Mouse (Mus musculus) heart, embryonic 15.5 days (tissue): ENCODE data around the gene Ercc6l2. TPM values are rescaled to one million over a fixed set of nuclear protein-coding genes. Genes with fewer than 3 reads are reported as not detected.
A peak's percentile ranks its signal among the peaks of the same experiment; 100 is the strongest.

Experiments
- ATAC-seq: fragments of 200-750 bp; cut with Nextera tagmentation; replicated peaks from 2 replicates; pipeline ENCODE4 v1.8.0; 2017; ENCODE audit warnings: low read depth, moderate TSS enrichment; ENCODE audit not compliant: insufficient number of reproducible peaks, insufficient read depth, low FRiP score
- H3K27ac ChIP-seq: fragments of 300-500 bp; sonication (generic); 2 replicates; pipeline ENCODE4 v1.5.1; 2015; ENCODE audit warnings: mild to moderate bottlenecking, inconsistent platforms
- H3K27me3 ChIP-seq: fragments of 300-500 bp; sonication (generic); 2 replicates; pipeline ENCODE4 v1.6.1; 2015; ENCODE audit warnings: inconsistent platforms
- H3K36me3 ChIP-seq: fragments of 300-500 bp; sonication (generic); 2 replicates; pipeline ENCODE4 v1.6.1; 2015; ENCODE audit warnings: mild to moderate bottlenecking, inconsistent platforms
- H3K4me1 ChIP-seq: fragments of 300-500 bp; sonication (generic); replicated peaks from 2 replicates; pipeline ENCODE4 v1.6.1; 2015; ENCODE audit warnings: inconsistent platforms
- H3K4me2 ChIP-seq: fragments of 300-500 bp; sonication (generic); 2 replicates; pipeline ENCODE4 v1.6.1; 2015; ENCODE audit warnings: inconsistent platforms, mild to moderate bottlenecking, moderate library complexity
- H3K4me3 ChIP-seq: fragments of 300-500 bp; sonication (generic); 2 replicates; pipeline ENCODE4 v1.5.1; 2015; ENCODE audit warnings: mild to moderate bottlenecking, inconsistent platforms
- H3K9ac ChIP-seq: fragments of 300-500 bp; sonication (generic); 2 replicates; pipeline ENCODE4 v1.6.1; 2015; ENCODE audit warnings: mild to moderate bottlenecking, inconsistent platforms
- H3K9me3 ChIP-seq: fragments of 300-500 bp; sonication (generic); replicated peaks from 2 replicates; pipeline ENCODE4 v1.6.1; 2016; ENCODE audit warnings: inconsistent platforms
- WGBS: fragments of 180-500 bp; shearing (Covaris S2); methylation state at CpG from one replicate; pipeline ENCODE4 v1.1.7; 2015; ENCODE audit warnings: mixed read lengths; 5-methylcytosine and 5-hydroxymethylcytosine counted together
- polyA plus RNA-seq: library from polyadenylated mRNA; unstranded; fragments of >200 nt; fragmentation: Nextera tagmentation; extraction: Ambion mirVana; gene quantifications from 2 replicates; pipeline ENCODE4 v1.2.1, GENCODE M21; 2015

Ercc6l2 gene
- polyA plus RNA-seq, 1 experiment from 2014 or later: 11.8 TPM

DNA sequence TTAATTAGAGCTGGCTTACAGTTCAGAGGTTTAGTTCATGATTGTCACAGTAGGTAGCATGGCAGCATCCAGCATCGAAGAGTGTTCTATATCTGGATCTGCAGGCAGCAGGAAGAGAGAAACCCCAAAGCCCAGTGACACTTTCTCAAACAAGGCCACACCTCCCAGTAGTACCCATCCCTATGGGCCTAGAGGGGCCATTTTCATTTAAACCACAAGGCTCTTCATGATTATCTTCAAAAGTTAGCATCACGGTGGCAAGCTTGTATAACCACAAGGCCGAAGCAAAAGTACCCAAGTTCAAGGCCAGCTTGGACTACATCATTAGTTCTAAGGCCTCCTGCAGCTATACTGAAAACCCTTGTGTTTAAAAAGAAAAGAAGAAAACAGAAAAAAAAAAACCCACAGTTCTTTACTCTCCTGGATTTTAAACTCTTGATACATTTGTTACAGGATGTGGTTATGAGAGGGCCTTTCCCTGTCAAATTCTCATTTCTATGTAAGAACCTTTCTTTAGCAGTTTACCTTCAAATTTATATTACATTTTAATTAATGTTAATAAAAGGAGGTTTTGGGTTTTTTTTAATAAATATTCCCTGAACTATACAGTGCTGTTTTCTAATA lies 71.5 kb downstream of the Ercc6l2 start:
- no peak overlapping the region for H3K27ac ChIP-seq
- 85% methylated on average over 3 of the region's 3 CpGs for WGBS

DNA sequence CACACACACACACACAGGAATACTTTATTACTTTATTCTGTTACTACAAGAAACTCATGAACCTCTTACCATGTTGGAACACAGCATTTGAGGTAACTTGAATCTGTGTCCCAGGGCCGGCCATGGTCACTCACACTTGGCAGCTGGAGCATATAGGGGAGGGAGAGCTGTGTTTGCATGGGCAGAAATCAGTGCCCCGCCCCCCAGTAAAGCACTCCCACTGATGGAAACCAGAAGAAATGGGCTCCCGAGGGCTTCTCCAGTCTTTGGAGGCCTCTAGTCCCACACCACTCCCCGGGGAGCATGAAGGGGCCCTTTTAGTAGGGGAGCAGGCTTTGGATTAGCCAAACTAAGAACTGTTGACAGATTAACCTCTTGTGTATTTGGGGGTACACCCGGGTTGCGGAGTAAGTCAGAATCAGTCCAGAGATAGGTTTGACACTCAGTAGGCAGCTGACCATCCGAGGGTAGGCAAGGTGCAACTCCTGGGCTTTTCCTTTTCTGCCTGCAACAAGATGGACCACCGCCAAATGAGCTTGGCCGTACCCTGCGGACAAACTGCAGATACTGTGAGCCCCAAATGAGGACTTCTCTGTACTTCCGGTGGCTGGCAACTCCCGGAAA lies 85.8 kb downstream of the Ercc6l2 start:
- ATAC-seq: 0 out of 2 replicates have a peak, but pooled peaks have one; percentile 57
- peak overlapping the region; percentile 90 for H3K4me2 ChIP-seq
- no peaks in the 10 kb centered on the region; the same call in 1 of the 2 replicates for H3K36me3 ChIP-seq
- peaks cover 19% of the 10 kb centered on the region for H3K4me1 ChIP-seq
- no peaks in the 10 kb centered on the region for H3K9me3 ChIP-seq
- peak overlapping the region; percentile 54 for H3K27ac ChIP-seq
- 14% methylated on average over 12 of the region's 12 CpGs for WGBS
- no peaks in the 10 kb centered on the region for H3K27me3 ChIP-seq
- H3K4me3 ChIP-seq: peak overlapping the region; percentile 47
- H3K9ac ChIP-seq: peak overlapping the region; percentile 46; the same call in 1 of the 2 replicates

More for the DNA sequence above, 71.5 kb downstream of the Ercc6l2 start:
- Histone ChIP-seq H3K27me3 (no peaks in the 10 kb centered on the region), H3K4me2 (no peak overlapping the region), H3K9ac (no peak overlapping the region), H3K4me3 (no peak overlapping the region), H3K4me1 (no peaks in the 10 kb centered on the region), H3K36me3 (0 out of 2 replicates have a peak, but pooled peaks cover 5% of the 10 kb centered on the region), H3K9me3 (no peaks in the 10 kb centered on the region)
- no peak for ATAC-seq

- WGBS: 3% methylated on average over 17 of the region's 17 CpGs
- Histone ChIP-seq H3K4me2 (peak overlapping the region; percentile 90), H3K9ac (peak overlapping the region; percentile 46), H3K4me1 (peaks cover 19% of the 10 kb centered on the region), H3K9me3 (no peaks in the 10 kb centered on the region), H3K27ac (peak overlapping the region; percentile 54), H3K4me3 (peak overlapping the region; percentile 47), H3K36me3 (no peaks in the 10 kb centered on the region; the same call in 1 of the 2 replicates), H3K27me3 (no peaks in the 10 kb centered on the region)
- peak; percentile 47; the same call in 1 of the 2 replicates for ATAC-seq
Measured at GRCm38 (mm10) chr13:63901303-63901713, 86.3 kb downstream of the Ercc6l2 start.

GRCm38 (mm10) chr13:63901714-63902597 lies 86.9 kb downstream of the Ercc6l2 start:
- peak; percentile 60 for ATAC-seq

GRCm38 (mm10) chr13:63906516-63906915 lies 91.5 kb downstream of the Ercc6l2 start:
- Histone ChIP-seq H3K36me3 (no peaks in the 10 kb centered on the region), H3K4me1 (peaks cover 13% of the 10 kb centered on the region), H3K27ac (no peak overlapping the region), H3K27me3 (no peaks in the 10 kb centered on the region), H3K9ac (no peak overlapping the region), H3K4me3 (no peak overlapping the region), H3K9me3 (no peaks in the 10 kb centered on the region), H3K4me2 (no peak overlapping the region)
- 86% methylated on average over 4 of the region's 4 CpGs for WGBS
- no peak for ATAC-seq

More at GRCm38 (mm10) chr13:63901714-63902597, 86.9 kb downstream of the Ercc6l2 start:
- Histone ChIP-seq H3K27me3 (no peaks in the 10 kb centered on the region), H3K4me3 (peak overlapping the region; percentile 47), H3K9ac (peak overlapping the region; percentile 46), H3K27ac (peak overlapping the region; percentile 54), H3K4me1 (peaks cover 19% of the 10 kb centered on the region), H3K4me2 (peak overlapping the region; percentile 90), H3K36me3 (no peaks in the 10 kb centered on the region; the same call in 1 of the 2 replicates), H3K9me3 (no peaks in the 10 kb centered on the region)
- WGBS: 12% methylated on average over 28 of the region's 28 CpGs

DNA sequence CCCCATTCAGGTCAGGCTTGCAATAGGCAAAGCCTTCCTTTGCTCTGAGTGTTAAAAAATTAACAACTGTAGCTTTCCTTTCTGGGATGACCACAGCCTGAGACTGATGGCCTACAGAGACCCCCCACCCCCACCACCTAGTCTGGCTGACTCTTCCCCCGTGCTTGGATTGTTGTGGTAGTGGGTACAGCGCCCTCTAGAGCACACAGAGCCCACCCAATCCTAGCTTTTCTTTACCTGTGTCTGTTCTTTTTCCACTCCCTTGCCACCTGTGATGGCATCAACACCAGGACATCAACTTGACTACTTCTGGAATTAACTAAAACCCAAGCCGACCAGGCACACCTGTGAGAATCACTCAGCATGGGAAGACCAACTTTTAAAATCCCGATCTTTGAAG lies 92.4 kb downstream of the Ercc6l2 start:
- Histone ChIP-seq H3K4me2 (no peak overlapping the region), H3K27ac (no peak overlapping the region), H3K9ac (no peak overlapping the region), H3K36me3 (no peaks in the 10 kb centered on the region), H3K27me3 (no peaks in the 10 kb centered on the region), H3K4me3 (no peak overlapping the region), H3K4me1 (peaks cover 11% of the 10 kb centered on the region), H3K9me3 (no peaks in the 10 kb centered on the region)
- WGBS: 43% methylated on average over 4 of the region's 4 CpGs
- ATAC-seq: no peak

DNA sequence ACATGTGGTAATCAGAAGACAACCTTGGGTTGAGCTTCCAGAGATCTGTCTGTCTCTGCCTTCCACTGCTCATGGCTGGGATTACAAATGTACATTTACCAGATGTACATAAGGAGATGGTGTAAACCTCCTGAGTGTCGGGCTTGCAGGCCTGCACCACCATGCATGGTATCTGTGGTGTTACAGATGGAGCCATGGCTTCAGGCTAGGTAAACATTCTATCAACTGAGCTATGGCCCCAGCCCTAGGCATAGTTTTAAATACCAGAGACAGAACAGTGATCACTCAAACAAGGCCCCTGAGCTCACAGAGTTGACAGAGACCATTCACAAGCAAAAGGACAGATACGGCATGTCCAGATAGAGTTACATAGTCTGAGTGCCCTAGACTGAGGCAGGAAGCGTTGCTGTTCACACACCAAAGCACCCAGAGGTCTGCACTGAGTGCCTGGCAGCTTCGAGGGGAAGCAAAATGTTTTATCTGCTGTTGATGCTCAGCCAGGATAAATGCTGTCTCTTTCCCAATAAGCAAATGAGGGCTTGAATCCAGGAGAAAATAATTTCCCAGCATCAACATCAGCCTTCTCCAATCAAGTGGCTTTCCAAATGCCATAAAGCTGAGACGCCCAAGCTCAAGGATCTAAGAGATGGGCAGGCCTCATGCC lies 95.2 kb downstream of the Ercc6l2 start:
- no peaks in the 10 kb centered on the region for H3K36me3 ChIP-seq
- ATAC-seq: no peak

DNA sequence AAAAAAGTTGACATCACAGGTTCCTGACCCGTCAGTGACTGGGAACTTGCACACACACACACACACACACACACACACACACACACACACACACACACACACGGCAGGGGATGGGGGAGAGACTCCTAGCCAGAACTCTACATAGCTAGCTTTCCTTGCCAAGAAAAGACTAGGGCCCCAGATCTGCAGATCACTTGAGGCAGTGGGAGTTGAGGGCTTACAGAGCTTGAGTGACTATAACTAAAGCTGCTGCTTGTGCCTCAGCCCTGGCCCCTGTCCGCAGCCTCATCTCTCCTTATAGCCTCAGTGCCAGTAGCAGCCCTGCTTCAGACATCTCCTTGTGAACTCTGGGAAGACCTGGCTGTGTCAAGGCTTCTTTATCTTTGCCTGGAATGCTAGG lies 96.6 kb downstream of the Ercc6l2 start:
- Histone ChIP-seq H3K4me2 (no peak overlapping the region), H3K9ac (no peak overlapping the region), H3K36me3 (no peaks in the 10 kb centered on the region), H3K4me3 (no peak overlapping the region), H3K4me1 (peaks cover 18% of the 10 kb centered on the region), H3K9me3 (no peaks in the 10 kb centered on the region), H3K27ac (0 out of 2 replicates have a peak overlapping the region, but pooled peaks have one; percentile 2), H3K27me3 (no peaks in the 10 kb centered on the region)
- no peak for ATAC-seq
- WGBS: 25% methylated on average over 3 of the region's 3 CpGs

More for the DNA sequence above, 95.2 kb downstream of the Ercc6l2 start:
- WGBS: 45% methylated on average over 5 of the region's 5 CpGs
- no peak overlapping the region for H3K27ac ChIP-seq
- no peaks in the 10 kb centered on the region for H3K27me3 ChIP-seq
- no peak overlapping the region for H3K4me3 ChIP-seq
- no peaks in the 10 kb centered on the region for H3K9me3 ChIP-seq
- peaks cover 11% of the 10 kb centered on the region for H3K4me1 ChIP-seq
- H3K4me2 ChIP-seq: no peak overlapping the region
- no peak overlapping the region for H3K9ac ChIP-seq

- Histone ChIP-seq H3K4me1 (peaks cover 31% of the 10 kb centered on the region), H3K27me3 (no peaks in the 10 kb centered on the region), H3K4me3 (no peak overlapping the region), H3K9ac (no peak overlapping the region), H3K36me3 (no peaks in the 10 kb centered on the region), H3K27ac (no peak overlapping the region), H3K9me3 (no peaks in the 10 kb centered on the region), H3K4me2 (no peak overlapping the region)
- no peak for ATAC-seq
- WGBS: 84% methylated on average over 6 of the region's 6 CpGs
Measured at GRCm38 (mm10) chr13:63913136-63913535, 98.1 kb downstream of the Ercc6l2 start.

DNA sequence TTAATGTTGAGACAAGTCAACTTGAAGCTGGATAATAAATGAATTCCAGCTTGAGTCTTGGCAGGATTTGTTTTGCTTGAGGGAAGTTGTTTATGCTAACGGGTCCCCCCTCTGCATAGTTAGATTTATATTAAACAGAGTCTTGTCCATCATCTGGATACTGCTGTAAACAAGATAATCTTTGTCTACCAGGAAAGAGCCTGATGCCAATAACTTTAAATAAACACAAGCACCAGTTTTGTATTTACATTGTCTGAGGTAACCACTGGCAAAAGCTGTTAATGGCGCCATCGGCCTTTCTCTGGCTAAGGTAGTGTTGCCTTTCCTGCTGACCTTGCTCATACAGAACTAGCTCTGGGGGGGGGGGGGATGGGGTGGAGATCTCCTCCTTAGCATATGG lies 100.1 kb downstream of the Ercc6l2 start:
- no peaks in the 10 kb centered on the region for H3K27me3 ChIP-seq
- WGBS: 58% methylated on average over 3 of the region's 3 CpGs
- no peak for ATAC-seq
- H3K4me2 ChIP-seq: no peak overlapping the region
- H3K36me3 ChIP-seq: no peaks in the 10 kb centered on the region
- H3K4me3 ChIP-seq: no peak overlapping the region
- peaks cover 44% of the 10 kb centered on the region for H3K4me1 ChIP-seq
- H3K9ac ChIP-seq: no peak overlapping the region
- no peak overlapping the region for H3K27ac ChIP-seq
- no peaks in the 10 kb centered on the region for H3K9me3 ChIP-seq

GRCm38 (mm10) chr13:63915684-63916083 lies 100.6 kb downstream of the Ercc6l2 start:
- no peak overlapping the region for H3K27ac ChIP-seq
- H3K4me1 ChIP-seq: peaks cover 44% of the 10 kb centered on the region
- H3K9ac ChIP-seq: no peak overlapping the region
- 84% methylated on average over 1 of the region's 1 CpGs for WGBS
- H3K9me3 ChIP-seq: no peaks in the 10 kb centered on the region
- no peak overlapping the region for H3K4me2 ChIP-seq
- H3K36me3 ChIP-seq: no peaks in the 10 kb centered on the region
- H3K4me3 ChIP-seq: no peak overlapping the region
- no peaks in the 10 kb centered on the region for H3K27me3 ChIP-seq
- ATAC-seq: no peak
